In genomic region chr5:103803927-103804590, GRCm38 (mm10) we compare ENCODE assay signal across 8 mouse cellular contexts.
DNase-seq lines count a peak whose midpoint lies in the region; ATAC-seq lines count a peak whose summit lies in the region.

No protein-coding gene starts in this region.

- H3K4me2 ChIP-seq in limb, embryonic 11.5 days (ENCODE audit: low read depth, severe bottlenecking): no peak overlapping the region
- no peak overlapping the region; the same call in 1 of the 2 replicates for H3K4me2 ChIP-seq in neural tube, embryonic 12.5 days (replicated peaks)

- no peak; the same call in 1 of the 2 replicates for ATAC-seq in limb, embryonic 11.5 days (ENCODE audit: insufficient number of reproducible peaks, low FRiP score, low TSS enrichment, low read depth)
- ATAC-seq in neural tube, embryonic 12.5 days (ENCODE audit: low FRiP score, low read depth): peak; percentile 74

- no peak overlapping the region for H3K9ac ChIP-seq in limb, embryonic 11.5 days (ENCODE audit: low read length)
- no peak overlapping the region for H3K9ac ChIP-seq in neural tube, embryonic 12.5 days

- DNase-seq in adrenal gland, adult 2 months: peak; percentile 77
- no peak for DNase-seq in adrenal gland, postnatal 4 days (ENCODE audit: low spot score in 2 of 2)
- peak; percentile 54 to 56 for DNase-seq in cerebellum, postnatal 36 days
- DNase-seq in gastrocnemius, postnatal 25 days: peak; percentile 48
- DNase-seq in kidney, adult 11 months: peak; percentile 85
- DNase-seq in limb, embryonic 11.5 days (ENCODE audit: low spot score): peak; percentile 60
- DNase-seq in spleen, postnatal 36 days (ENCODE audit: low spot score in 2 of 2): no peak

- peaks cover 13% of the 10 kb centered on the region; the same call in 1 of the 2 replicates for H3K4me1 ChIP-seq in limb, embryonic 11.5 days (ENCODE audit: control insufficient read depth, insufficient read depth, low read length)
- H3K4me1 ChIP-seq in neural tube, embryonic 12.5 days: peaks cover 10% of the 10 kb centered on the region

- H3K27ac ChIP-seq in limb, embryonic 11.5 days (replicated peaks; ENCODE audit: low read depth, low read length): peak overlapping the region; percentile 49; the same call in 1 of the 2 replicates
- H3K27ac ChIP-seq in neural tube, embryonic 12.5 days: no peak overlapping the region

- H3K27me3 ChIP-seq in limb, embryonic 11.5 days (ENCODE audit: control insufficient read depth, insufficient read depth, low read length): no peaks in the 10 kb centered on the region
- H3K27me3 ChIP-seq in neural tube, embryonic 12.5 days (replicated peaks): no peaks in the 10 kb centered on the region

- H3K9me3 ChIP-seq in limb, embryonic 11.5 days (ENCODE audit: control insufficient read depth, low read length): no peaks in the 10 kb centered on the region
- H3K9me3 ChIP-seq in neural tube, embryonic 12.5 days: no peaks in the 10 kb centered on the region

- WGBS in limb, embryonic 11.5 days: 28% methylated on average over 8 of the region's 8 CpGs
- whole genome bisulfite sequencing in neural tube, embryonic 12.5 days: 19% methylated on average over 8 of the region's 8 CpGs

- H3K4me3 ChIP-seq in limb, embryonic 11.5 days (ENCODE audit: low read depth, low read length): no peak overlapping the region
- no peak overlapping the region for H3K4me3 ChIP-seq in neural tube, embryonic 12.5 days

- H3K36me3 ChIP-seq in limb, embryonic 11.5 days (ENCODE audit: control insufficient read depth, insufficient read depth, low read length): no peaks in the 10 kb centered on the region
- H3K36me3 ChIP-seq in neural tube, embryonic 12.5 days: no peaks in the 10 kb centered on the region

Comparison
In these comparisons a context has a peak if more than half of its experiments do, and no peak if none do; other contexts are left out.
1. DNase-seq: peak in adrenal gland, adult 2 months (single experiment), cerebellum, postnatal 36 days (2 of 2), gastrocnemius, postnatal 25 days (single experiment), kidney, adult 11 months (single experiment) and limb, embryonic 11.5 days (single experiment); none in adrenal gland, postnatal 4 days (0 of 2) and spleen, postnatal 36 days (0 of 2).